ENCODE assay signal across 7 mouse cellular contexts in genomic region chr12:51882606-51883296, GRCm38 (mm10). TPM values are rescaled to one million over a fixed set of nuclear protein-coding genes. Genes with fewer than 3 reads are reported as not detected.
DNase-seq lines count a peak whose midpoint lies in the region; ATAC-seq and TF ChIP-seq lines count a peak whose summit lies in the region.

No protein-coding gene starts in this region.

- peak; percentile 65 for DNase-seq in left cerebral cortex, postnatal 4 days
- no peak for DNase-seq in left cerebral cortex, adult 9 months (ENCODE audit: low spot score in 2 of 2)
- DNase-seq in adrenal gland, postnatal 25 days, result peak; percentile 75
- DNase-seq in gastrocnemius, adult 18-20 months (ENCODE audit: low spot score), result peak; percentile 86
- DNase-seq in thymus, adult 2 months, result no peak

- H3K4me2 ChIP-seq in liver, embryonic 12.5 days, result no peak overlapping the region; the same call in 1 of the 2 replicates

- H3K36me3 ChIP-seq in liver, embryonic 12.5 days, result peaks cover 82% of the 10 kb centered on the region
- H3K36me3 ChIP-seq in thymus, adult 2 months (ENCODE audit: control insufficient read depth, insufficient read depth, low read length), result peaks cover 9% of the 10 kb centered on the region

- peak overlapping the region; percentile 34; the same call in 1 of the 2 replicates for H3K9ac ChIP-seq in liver, embryonic 12.5 days

- no peak for TF ChIP-seq POLR2A in thymus, adult 2 months (IDR thresholded peaks at IDR 0.05; ENCODE audit: control insufficient read depth, extremely low read depth, insufficient read depth, low read length, poor library complexity)

- peaks cover 28% of the 10 kb centered on the region for H3K4me1 ChIP-seq in liver, embryonic 12.5 days
- peaks cover 12% of the 10 kb centered on the region for H3K4me1 ChIP-seq in thymus, adult 2 months (replicated peaks; ENCODE audit: control insufficient read depth, insufficient read depth, low read length)

- H3K9me3 ChIP-seq in liver, embryonic 12.5 days (replicated peaks), result no peaks in the 10 kb centered on the region

- H3K27me3 ChIP-seq in liver, embryonic 12.5 days (replicated peaks), result no peaks in the 10 kb centered on the region
- H3K27me3 ChIP-seq in thymus, adult 2 months (ENCODE audit: control insufficient read depth, insufficient read depth, low read length), result no peaks in the 10 kb centered on the region

- ATAC-seq in liver, embryonic 12.5 days, result no peak
- ATAC-seq in activated CD4-positive, CD25-positive, alpha-beta regulatory T cell, adult 4 months, result no peak

- 90% methylated on average over 6 of the region's 6 CpGs for WGBS in liver, embryonic 12.5 days (ENCODE audit: insufficient replicate concordance)
- 97% methylated on average over 6 of the region's 6 CpGs for WGBS in thymus, adult 2 months

- intact Hi-C loops in left cerebral cortex, postnatal 4 days (cut with DNase I), result no loop called here

- no peak for TF ChIP-seq CTCF in thymus, adult 2 months (IDR thresholded peaks at IDR 0.05; ENCODE audit: borderline replicate concordance, control insufficient read depth, extremely low read depth, insufficient read depth, low read length, poor library complexity)

- peak overlapping the region; percentile 85 for H3K27ac ChIP-seq in liver, embryonic 12.5 days
- H3K27ac ChIP-seq in thymus, adult 2 months (ENCODE audit: control insufficient read depth, insufficient read depth, low read length), result no peak overlapping the region

- H3K4me3 ChIP-seq in liver, embryonic 12.5 days, result no peak overlapping the region
- H3K4me3 ChIP-seq in thymus, adult 2 months (ENCODE audit: control insufficient read depth, insufficient read depth, low read length), result no peak overlapping the region

RNA-seq across cellular contexts. Expression of gene Hectd1, which starts 53.4 kb away (rescaled TPM):
- total RNA-seq in left cerebral cortex, postnatal 4 days (2021), result 10 to 100 TPM; 93.8 to 99.4 TPM
- total RNA-seq in adrenal gland, postnatal 25 days (2021), result 96.6 and 102 TPM in 2 replicates
- 10 to 100 TPM; 84.3 to 90.9 TPM for total RNA-seq in gastrocnemius, adult 18-20 months (2021)
- polyA plus RNA-seq in liver, embryonic 12.5 days (2016; fragmentation: Nextera tagmentation; extraction: Ambion mirVana), result 48.0 and 48.4 TPM in 2 replicates
- polyA plus RNA-seq in thymus, adult 2 months (2012; rRNA removed), result 27.7 and 29.6 TPM in 2 replicates
- polyA plus RNA-seq in activated CD4-positive, CD25-positive, alpha-beta regulatory T cell, adult 4 months (2017; shearing (Covaris generic)), result 10 to 100 TPM; 58.5 to 73.1 TPM

Comparison
In these comparisons a context has a peak if more than half of its experiments do, and no peak if none do; other contexts are left out.
1. DNase-seq: peak in left cerebral cortex, postnatal 4 days (single experiment), adrenal gland, postnatal 25 days (single experiment) and gastrocnemius, adult 18-20 months (single experiment); none in left cerebral cortex, adult 9 months (0 of 2) and thymus, adult 2 months (single experiment).